Comparison of ENCODE assay signal across 15 mouse cellular contexts in the genomic region with DNA sequence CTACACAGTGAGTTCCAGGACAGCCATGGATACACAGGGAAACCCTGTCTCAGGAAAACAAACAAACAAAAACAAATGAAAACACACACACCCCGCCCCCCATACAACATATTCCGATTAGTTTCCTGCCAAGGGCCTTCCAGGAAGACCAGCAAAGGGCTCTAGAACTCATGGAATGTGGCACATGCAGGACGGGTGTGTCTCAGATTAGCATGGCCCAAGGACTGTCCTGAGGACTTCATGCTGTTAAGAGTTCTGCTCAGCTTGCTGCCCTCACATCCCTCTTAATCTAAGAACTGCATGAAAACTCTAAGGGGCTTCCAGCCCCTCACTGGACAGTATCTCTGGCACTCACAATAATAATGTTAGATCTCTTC.
"Had no signal": no experiment of that assay in that cellular context is flagged by ENCODE, and none has a peak within 500 bp of the region (broad histone marks: within the 10 kb centered on the region; RNA-seq: fewer than 3 reads in every experiment).

No protein-coding gene starts in this region.

- H3K27ac ChIP-seq: limb, embryonic 12.5 days; liver, embryonic 13.5 days; midbrain, embryonic 12.5 days; neural tube, embryonic 13.5 days; stomach, embryonic 15.5 days had no signal

- H3K36me3 ChIP-seq: stomach, embryonic 15.5 days had no signal

- DNase-seq: kidney, adult 8-10 months; kidney, postnatal 25 days; layer of hippocampus, adult 9-11 months; liver; liver, embryonic 13.5 days; lung, postnatal 36 days; retina, postnatal 1 day; right cerebral cortex, postnatal 14 days had no signal

- H3K9me3 ChIP-seq: limb, embryonic 12.5 days; liver, embryonic 13.5 days; midbrain, embryonic 12.5 days; neural tube, embryonic 13.5 days; stomach, embryonic 15.5 days had no signal

- H3K27me3 ChIP-seq: limb, embryonic 12.5 days; liver, embryonic 13.5 days; midbrain, embryonic 12.5 days; neural tube, embryonic 13.5 days; stomach, embryonic 15.5 days had no signal

- H3K4me1 ChIP-seq: midbrain, embryonic 12.5 days; stomach, embryonic 15.5 days had no signal

- ATAC-seq: intestine, postnatal 0 days; midbrain, embryonic 16.5 days had no signal

- H3K9ac ChIP-seq: limb, embryonic 12.5 days; liver, embryonic 13.5 days; liver, postnatal 0 days; midbrain, embryonic 12.5 days; neural tube, embryonic 13.5 days; stomach, embryonic 15.5 days had no signal

- H3K4me3 ChIP-seq: limb, embryonic 12.5 days; liver, embryonic 13.5 days; midbrain, embryonic 12.5 days; neural tube, embryonic 13.5 days; stomach, embryonic 15.5 days had no signal
